Mouse (Mus musculus) layer of hippocampus, postnatal 36 days (tissue): ENCODE results near the gene Rock2. TPM values are rescaled to one million over a fixed set of nuclear protein-coding genes. Genes with fewer than 3 reads are reported as not detected.

Source experiments
- DNase-seq, 2 experiments: peaks; one replicate each; pipeline ENCODE4 v3.0.0; 2022
- total RNA-seq, 2 experiments: library from RNA; stranded (reverse); gene quantifications; 2 replicates each; pipeline ENCODE4 v1.2.3; 2021

The Rock2 gene
- total RNA-seq, 2 experiments from 2014 or later = 136 to 137 TPM

GRCm38 (mm10) chr12:16907282-16907846 is 12.7 kb downstream of the Rock2 start:
- no peak for DNase-seq

GRCm38 (mm10) chr12:16907953-16908648 is 13.4 kb downstream of the Rock2 start:
- DNase-seq = no peak

- DNase-seq = no peak
These were observed 16.8 kb downstream of the Rock2 start for GRCm38 (mm10) chr12:16911524-16911923.

- no peak for DNase-seq
These were observed 17.9 kb downstream of the Rock2 start for GRCm38 (mm10) chr12:16912600-16912999.

GRCm38 (mm10) chr12:16920186-16920860 is 25.6 kb downstream of the Rock2 start:
- DNase-seq = no peak

GRCm38 (mm10) chr12:16927889-16928288 is 33.2 kb downstream of the Rock2 start:
- no peak for DNase-seq

- no peak for DNase-seq
These were observed 39.7 kb downstream of the Rock2 start for GRCm38 (mm10) chr12:16934423-16934822.

GRCm38 (mm10) chr12:16941976-16942375 is 47.3 kb downstream of the Rock2 start:
- no peak for DNase-seq

GRCm38 (mm10) chr12:16948239-16948638 is 53.5 kb downstream of the Rock2 start:
- DNase-seq = no peak

GRCm38 (mm10) chr12:16958851-16959250 is 64.2 kb downstream of the Rock2 start:
- DNase-seq = no peak

- no peak for DNase-seq
These were observed 68.7 kb downstream of the Rock2 start for GRCm38 (mm10) chr12:16963354-16963753.

GRCm38 (mm10) chr12:16966811-16967210 is 72.1 kb downstream of the Rock2 start:
- no peak for DNase-seq

- DNase-seq = no peak
These were observed 82.4 kb downstream of the Rock2 start for GRCm38 (mm10) chr12:16977120-16977519.

GRCm38 (mm10) chr12:16985778-16986177 is 91.1 kb downstream of the Rock2 start:
- no peak for DNase-seq

- no peak for DNase-seq
These were observed 96.7 kb downstream of the Rock2 start for GRCm38 (mm10) chr12:16991376-16991775.

GRCm38 (mm10) chr12:16992355-16992754 is 97.7 kb downstream of the Rock2 start:
- no peak for DNase-seq

GRCm38 (mm10) chr12:16994291-16994690 is 99.6 kb downstream of the Rock2 start:
- no peak for DNase-seq

GRCm38 (mm10) chr12:16996281-16996680 is 101.6 kb downstream of the Rock2 start:
- no peak for DNase-seq

GRCm38 (mm10) chr12:16996886-16997462 is 102.3 kb downstream of the Rock2 start:
- no peak for DNase-seq

GRCm38 (mm10) chr12:16999146-16999545 is 104.5 kb downstream of the Rock2 start:
- no peak for DNase-seq

GRCm38 (mm10) chr12:16999739-17000497 is 105.2 kb downstream of the Rock2 start, which contains the start of gene Pqlc3:
TSS of gene Pqlc3 (minus strand) at chr12:17000408.
- peak; percentile 65 to 67 for DNase-seq

GRCm38 (mm10) chr12:17000628-17001027 is 105.9 kb downstream of the Rock2 start:
- no peak for DNase-seq

GRCm38 (mm10) chr12:17001211-17001610 is 106.5 kb downstream of the Rock2 start:
- DNase-seq = no peak
